Mouse (Mus musculus): ENCODE results near the gene Gramd1b.
A peak's percentile ranks its signal among the peaks of the same experiment; 100 is the strongest.

The Gramd1b gene

DNA sequence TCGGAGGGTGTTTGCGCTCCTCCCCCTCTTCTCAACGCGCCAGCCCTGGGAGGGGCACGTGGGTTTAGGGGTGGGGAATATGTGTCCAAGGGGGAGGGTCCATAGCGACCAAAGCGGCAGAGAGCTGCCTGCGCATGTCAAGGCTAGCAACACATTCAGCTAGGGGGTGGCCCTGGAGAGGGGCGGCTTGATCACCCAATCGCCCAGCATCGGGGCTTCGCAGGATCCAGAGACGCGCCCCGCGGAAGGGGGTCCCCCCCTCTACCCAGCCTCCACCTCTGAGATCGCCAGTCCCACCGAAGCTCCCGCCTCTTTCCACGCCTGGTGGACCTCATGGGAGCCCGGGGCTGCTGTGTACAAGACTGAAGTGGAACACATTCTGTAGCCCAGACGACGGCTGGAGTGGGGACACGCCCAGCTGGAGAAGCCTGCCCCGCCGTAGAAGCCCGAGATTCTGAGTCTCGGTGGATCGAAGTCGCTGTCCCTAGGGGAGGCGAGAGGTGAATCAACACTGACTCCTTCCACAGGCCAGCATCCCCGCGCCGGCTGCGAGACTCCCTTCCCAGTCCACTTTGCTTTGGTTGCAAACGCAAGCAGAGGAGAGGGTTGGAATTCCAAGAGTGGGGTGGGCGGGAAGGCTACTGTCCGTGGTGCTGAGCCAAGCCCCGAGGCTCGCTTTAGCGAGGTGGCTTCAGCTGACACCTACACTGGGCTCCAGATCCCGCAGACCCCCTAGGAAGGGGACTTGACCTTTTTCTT is 261.9 kb downstream of the Gramd1b start, which contains the start of gene Scn3b:
TSS of gene Scn3b (plus strand) at position 115 of the 759 bp plus-strand sequence.
- peak; percentile 83 for DNase-seq (ENCODE audit: low read depth, low spot score)

DNA sequence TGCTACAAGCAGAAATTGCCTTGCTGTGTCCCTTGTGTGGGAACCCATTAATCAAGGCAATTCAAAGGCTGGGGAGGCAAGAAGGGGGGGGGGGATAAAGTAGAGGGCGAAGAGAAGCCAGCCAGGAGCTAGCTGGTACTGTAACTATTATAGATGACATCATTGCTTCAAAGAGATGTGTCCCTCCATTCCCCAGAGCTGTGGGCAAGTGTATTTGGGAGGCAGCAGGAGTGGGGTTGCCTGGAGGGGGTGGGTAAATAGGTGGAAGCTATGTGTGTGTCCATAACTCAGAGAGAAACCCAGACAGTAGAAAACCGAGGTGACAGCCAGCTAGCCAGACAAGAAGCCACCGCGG is 262.5 kb downstream of the Gramd1b start:
- DNase-seq (ENCODE audit: low read depth, low spot score) = no peak

- peak; percentile 23 for DNase-seq (ENCODE audit: low read depth, low spot score)
These were observed 263.0 kb downstream of the Gramd1b start for GRCm38 (mm10) chr9:40268040-40268747.

GRCm38 (mm10) chr9:40263874-40264273 is 267.3 kb downstream of the Gramd1b start:
- DNase-seq (ENCODE audit: low read depth, low spot score) = no peak

GRCm38 (mm10) chr9:40252459-40252858 is 278.7 kb downstream of the Gramd1b start:
- DNase-seq (ENCODE audit: low read depth, low spot score) = no peak

DNA sequence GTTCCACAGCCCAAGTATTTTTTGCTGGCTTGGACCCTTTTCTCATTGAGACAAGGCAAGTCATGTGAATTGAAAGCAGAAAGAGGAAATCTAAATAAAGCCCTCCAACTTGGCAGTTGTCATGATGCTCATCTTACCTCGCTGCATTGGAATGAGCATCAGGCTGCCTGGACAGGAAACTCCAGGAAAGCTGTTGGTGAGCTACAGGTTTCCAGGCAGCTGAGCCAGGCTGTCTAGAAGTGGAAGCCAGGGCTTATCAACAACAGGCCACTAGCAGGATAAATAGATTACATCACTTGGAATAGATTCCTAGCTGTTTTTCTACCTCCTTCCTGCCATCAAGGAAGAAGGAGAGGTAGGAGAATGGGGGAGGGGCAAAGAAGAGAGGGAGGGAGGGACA is 282.1 kb downstream of the Gramd1b start:
- DNase-seq (ENCODE audit: low read depth, low spot score) = no peak

DNA sequence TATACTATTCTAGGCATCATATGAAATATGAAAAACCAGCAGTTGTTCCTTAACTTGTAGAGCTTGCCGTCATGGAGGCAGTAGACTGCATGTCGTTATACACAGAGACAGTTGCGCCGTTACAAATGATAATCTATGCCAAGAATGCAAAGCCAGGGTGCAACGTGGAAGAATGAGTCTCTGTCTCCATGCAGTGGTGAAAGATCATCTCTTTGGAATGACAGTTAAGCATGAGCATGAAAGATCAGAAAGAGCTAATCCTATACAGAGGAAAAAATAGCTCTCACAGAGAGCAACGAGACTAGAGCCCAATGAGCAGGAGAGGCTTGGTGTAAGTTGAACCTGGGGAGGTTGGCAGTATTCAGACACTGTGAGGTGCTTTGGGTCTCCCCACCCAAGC is 284.5 kb downstream of the Gramd1b start:
- DNase-seq (ENCODE audit: low read depth, low spot score) = no peak

DNA sequence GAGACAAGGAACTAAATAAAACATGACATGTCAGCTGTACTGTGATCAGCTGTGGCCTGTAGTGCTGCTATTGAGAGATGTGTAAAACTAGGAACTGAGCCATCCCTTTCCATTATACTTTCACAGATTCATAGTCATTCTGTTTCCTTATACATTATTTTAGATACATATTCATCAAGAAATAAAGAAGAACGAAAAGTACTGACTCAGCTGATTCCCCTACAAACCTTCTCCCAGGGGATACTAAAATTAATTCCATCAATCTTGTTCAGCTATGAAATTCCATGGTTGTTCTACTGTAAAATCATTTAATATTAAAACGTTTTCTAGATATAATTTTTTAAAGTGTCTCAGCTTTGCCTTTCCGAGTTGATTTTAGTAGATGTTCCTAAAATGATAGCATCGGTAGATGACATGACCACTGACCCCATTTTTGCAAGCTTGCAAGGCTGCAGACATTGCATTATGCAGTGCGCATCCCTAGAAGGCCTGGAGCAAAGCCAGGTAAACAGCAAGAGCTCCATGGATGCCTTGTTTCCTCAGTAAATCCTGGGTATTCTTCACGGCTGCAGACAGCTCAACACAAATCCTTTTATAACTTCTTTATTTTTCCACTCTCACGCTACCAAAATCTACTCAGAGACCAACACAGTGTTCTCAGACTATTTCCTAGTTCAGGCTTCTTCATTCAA is 285.1 kb downstream of the Gramd1b start:
- no peak for DNase-seq (ENCODE audit: low read depth, low spot score)

DNA sequence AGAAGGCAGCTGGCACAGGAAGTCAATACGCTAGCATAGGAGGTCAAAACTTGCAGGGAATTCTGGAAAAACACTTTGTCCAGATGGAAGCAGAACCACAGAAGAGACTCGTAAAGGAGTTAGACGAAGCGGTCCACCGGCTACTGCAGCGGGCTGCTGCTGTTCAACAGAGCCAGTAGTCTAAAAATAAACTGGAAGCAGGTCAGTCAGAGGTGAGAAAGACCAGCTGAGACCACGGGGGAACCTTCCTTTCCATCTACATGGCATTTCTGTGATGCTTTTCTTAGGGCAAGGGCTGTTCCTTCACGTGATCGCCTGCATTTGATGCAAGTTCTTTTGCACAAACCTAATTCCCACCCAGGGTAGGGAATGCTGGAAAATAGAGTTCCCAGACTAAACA is 285.7 kb downstream of the Gramd1b start:
- DNase-seq (ENCODE audit: low read depth, low spot score) = no peak
